Mouse (Mus musculus) liver, embryonic 14 days (tissue): ENCODE measurements around the gene Myo18b. TPM values are rescaled to one million over a fixed set of nuclear protein-coding genes. Genes with fewer than 3 reads are reported as not detected.

Source experiments
- polyA plus RNA-seq: library from polyadenylated mRNA; depleted of rRNA; stranded (reverse); fragments of >200 nt; gene quantifications from 2 replicates; pipeline ENCODE4 v1.2.3, GENCODE M21; 2012; rRNA removed

Gene Myo18b
- polyA plus RNA-seq, result 0.02 and 0.20 TPM in 2 replicates

GRCm38 (mm10) chr5:112895674-112896654 is at the start of gene Myo18b:
TSS of gene Myo18b (minus strand) at chr5:112896362.

Other genes with a start within 250 kb of the Myo18b start
- gene Grk3, start 119.4 kb upstream of the Myo18b start, polyA plus RNA-seq, result 1.7 and 2.2 TPM in 2 replicates
- gene Crybb2, start 173.8 kb upstream of the Myo18b start, polyA plus RNA-seq, result not detected in 2 replicates
- gene Crybb3, start 185.2 kb upstream of the Myo18b start, polyA plus RNA-seq, result 0.06 and 0.10 TPM in 2 replicates